Mouse (Mus musculus) thymus, adult 2 months (tissue): ENCODE measurements around the gene Rbm33.

ENCODE experiments used
- CTCF ChIP-seq: fragments of 200-500 bp; IDR thresholded peaks from 2 replicates; pipeline ENCODE4 v1.5.1; 2012; ENCODE audit warnings: mild to moderate bottlenecking, control low read depth, low read length, moderate library complexity, borderline replicate concordance; ENCODE audit not compliant: control insufficient read depth, poor library complexity, insufficient read depth; ENCODE audit errors: extremely low read depth
- POLR2A ChIP-seq: fragments of 200-500 bp; IDR thresholded peaks from 2 replicates; pipeline ENCODE4 v1.6.1; 2012; ENCODE audit warnings: mild to moderate bottlenecking, low read length, control low read depth, moderate library complexity; ENCODE audit not compliant: control insufficient read depth, poor library complexity, insufficient read depth; ENCODE audit errors: extremely low read depth

DNA sequence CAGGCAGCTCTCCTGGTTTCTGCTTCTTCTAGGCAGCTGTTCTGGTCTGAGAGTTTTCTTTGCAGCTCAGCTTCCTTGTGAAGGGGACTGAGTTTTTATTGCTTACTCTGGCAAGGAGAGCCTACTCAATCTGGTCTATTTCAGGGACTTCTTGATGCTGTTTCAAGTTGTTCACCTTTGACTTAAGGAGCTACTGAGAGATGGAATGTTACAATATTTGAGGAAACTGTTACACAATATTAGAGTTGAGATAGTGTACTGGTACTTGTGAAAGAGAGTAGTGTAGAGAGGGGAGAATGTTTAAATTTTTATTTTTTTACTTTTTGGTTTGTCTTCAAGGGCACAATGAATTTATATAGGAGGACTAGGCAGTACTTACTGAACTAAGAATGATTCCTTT, 53.9 kb downstream of the Rbm33 start:
- TF ChIP-seq CTCF (no peak), POLR2A (no peak)
